Mouse (Mus musculus) left cerebral cortex, adult 9 months (tissue): ENCODE measurements around the gene Tm4sf19.

Experiments
- DNase-seq, 2 experiments: peaks; one replicate each; pipeline ENCODE4 v3.0.0; 2022; ENCODE audit warnings: low spot score in 2 of 2

Tm4sf19 gene

DNA sequence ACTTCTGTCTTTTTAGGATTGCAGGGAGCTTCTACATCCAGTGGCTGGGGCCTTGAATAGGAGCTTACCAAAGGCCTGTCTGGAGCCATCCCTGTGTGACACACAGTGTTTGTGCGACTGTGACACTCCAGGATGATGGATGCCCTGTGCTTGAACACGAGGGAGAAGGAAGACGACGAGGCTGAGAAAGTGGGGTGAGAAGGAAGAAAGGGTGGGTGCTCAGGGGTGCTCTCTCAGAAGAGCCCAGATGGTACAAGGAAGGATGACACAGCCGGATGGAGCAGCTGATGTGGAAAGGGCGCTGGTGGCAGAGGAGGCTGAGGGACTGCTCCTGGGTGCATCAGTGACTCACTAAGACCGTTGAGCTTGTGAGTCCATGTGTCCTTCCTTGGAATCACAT is at the start of gene Tm4sf19:
Gene Tm4sf19, plus strand, starts transcription at position 240 of the 400 bp plus-strand sequence.
- DNase-seq, result no peak

DNA sequence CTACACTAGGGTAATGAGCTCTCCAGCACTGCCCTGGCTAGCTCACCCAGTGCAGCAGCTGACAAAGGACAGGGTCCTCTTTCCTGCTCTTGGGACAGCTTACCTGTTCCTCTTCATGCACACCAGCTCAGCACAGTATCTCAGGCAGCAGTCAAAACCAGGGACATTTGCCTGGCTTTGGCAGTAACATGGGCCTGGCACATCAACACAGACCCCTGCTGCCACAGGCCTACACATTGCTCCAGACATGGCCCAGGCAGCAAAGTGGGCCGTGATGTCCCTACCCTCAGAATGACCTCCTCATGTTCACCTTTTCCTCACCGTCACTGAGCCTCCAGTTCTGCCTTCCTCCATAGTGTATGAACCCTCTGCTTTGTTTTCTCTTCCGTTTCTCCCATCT is 49.5 kb upstream of the Tm4sf19 start:
- no peak for DNase-seq

- DNase-seq, result no peak
Measured at GRCm38 (mm10) chr16:32363530-32363929, 36.8 kb upstream of the Tm4sf19 start.

- peak in 1 of 2 experiments; percentile 28 for DNase-seq
Measured at GRCm38 (mm10) chr16:32371351-32371750, 29.0 kb upstream of the Tm4sf19 start.

- no peak for DNase-seq
Measured at GRCm38 (mm10) chr16:32379575-32379974, 20.7 kb upstream of the Tm4sf19 start.

DNA sequence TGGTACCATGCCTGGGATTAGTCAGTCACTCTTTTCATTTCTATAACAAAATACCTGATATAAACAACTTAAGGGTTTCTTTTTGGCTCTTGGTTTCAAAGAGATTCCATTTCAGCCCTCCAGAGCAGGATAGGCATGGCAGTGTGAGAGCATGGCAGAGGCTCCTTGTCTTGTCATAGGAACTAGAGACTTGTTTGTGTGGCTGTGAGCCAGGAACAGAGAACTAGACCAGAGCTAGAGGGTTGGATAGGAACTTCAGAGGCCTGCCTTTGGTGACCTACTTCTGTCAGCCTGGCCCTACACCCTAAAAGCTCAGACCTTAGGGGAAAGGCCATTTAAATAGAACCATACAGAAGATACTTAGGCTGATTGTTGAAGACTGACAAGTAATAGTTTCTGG is 17.4 kb upstream of the Tm4sf19 start:
- DNase-seq, result no peak

DNA sequence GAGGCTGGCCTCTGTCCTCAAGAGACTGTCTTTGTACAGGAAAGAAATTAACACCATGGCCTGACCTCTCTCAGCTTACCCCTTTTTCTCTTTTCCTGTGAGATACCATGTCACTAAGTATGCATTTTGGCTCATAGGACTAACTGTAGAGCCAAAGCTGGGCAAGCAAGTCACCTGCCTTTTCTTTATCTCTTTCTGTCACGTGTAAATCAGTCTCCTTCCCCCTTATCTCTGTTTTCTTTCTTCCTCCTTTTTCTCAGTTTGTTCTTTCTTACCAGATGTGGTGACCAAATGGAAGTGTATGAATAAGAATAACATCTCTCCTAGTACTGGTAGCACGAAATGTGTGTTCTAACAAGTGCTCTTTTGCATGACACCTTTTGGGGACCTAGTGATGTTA is 15.4 kb upstream of the Tm4sf19 start:
- no peak for DNase-seq

GRCm38 (mm10) chr16:32386826-32387225 is 13.5 kb upstream of the Tm4sf19 start:
- DNase-seq, result no peak

DNA sequence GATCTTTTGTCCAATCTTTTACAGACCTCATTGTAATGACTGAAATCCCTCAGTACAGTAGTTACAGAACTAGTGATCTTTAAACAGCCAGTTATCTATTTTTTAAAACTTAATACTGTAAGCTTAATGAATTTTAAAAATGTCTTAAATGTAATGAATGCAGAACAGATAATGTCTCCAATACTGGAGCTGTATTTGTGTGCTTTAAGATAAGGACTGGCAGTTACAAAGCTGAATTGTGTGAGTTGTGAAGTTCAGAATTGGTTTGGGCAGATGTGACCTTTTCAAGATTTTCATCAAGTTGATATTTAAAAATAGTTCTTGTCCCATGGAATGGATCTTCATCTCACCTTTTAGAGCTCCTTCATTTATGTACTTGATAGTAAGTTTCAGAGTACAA is 11.3 kb upstream of the Tm4sf19 start:
- DNase-seq, result no peak

GRCm38 (mm10) chr16:32389841-32390240 is 10.5 kb upstream of the Tm4sf19 start:
- no peak for DNase-seq

- DNase-seq, result no peak
Measured at GRCm38 (mm10) chr16:32390882-32391281, 9.4 kb upstream of the Tm4sf19 start.

DNA sequence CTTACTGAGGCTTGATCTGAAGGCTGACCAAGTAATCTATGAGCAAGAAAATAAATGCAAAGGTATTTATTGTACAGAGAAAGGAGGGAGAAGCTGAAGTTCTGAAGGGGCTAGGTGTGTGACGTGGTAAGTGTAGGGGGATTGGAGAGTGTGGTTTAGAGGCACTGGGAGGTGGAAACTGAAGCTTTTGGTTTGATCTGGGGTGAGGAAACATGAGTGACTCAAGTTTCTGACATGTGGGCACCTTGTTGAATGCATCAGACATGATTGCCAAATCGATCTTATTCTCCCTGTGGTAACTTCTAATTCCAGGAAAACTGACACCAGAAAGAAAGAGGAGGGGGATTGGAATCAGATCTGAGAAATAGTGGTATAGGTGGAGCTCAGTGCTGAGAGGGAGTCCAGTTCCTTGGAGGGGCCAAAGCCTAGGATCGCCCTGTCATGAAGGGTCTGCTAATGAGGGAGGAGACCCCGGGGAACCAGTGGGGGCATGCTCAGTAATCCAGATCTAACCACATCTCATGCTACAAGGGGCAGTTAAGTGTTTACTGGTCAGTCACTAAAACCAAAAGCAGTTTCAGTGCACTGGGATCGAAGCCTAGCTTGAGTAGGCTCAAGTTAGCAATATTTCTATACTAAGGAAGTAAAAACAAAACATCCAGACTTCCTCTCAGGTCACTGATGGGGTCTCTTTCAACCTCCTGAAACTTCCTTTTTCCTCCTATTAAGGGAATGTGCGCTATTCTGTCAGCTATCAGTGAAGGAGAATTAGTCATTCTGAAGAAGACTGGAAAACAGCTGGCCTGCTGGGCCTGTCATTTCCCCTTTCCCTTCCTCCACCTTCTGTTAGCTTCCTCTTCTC is 4.4 kb upstream of the Tm4sf19 start:
- DNase-seq, result no peak

- no peak for DNase-seq
Measured at GRCm38 (mm10) chr16:32396541-32396835, 3.8 kb upstream of the Tm4sf19 start.

GRCm38 (mm10) chr16:32398206-32398605 is 2.1 kb upstream of the Tm4sf19 start:
- DNase-seq, result no peak

DNA sequence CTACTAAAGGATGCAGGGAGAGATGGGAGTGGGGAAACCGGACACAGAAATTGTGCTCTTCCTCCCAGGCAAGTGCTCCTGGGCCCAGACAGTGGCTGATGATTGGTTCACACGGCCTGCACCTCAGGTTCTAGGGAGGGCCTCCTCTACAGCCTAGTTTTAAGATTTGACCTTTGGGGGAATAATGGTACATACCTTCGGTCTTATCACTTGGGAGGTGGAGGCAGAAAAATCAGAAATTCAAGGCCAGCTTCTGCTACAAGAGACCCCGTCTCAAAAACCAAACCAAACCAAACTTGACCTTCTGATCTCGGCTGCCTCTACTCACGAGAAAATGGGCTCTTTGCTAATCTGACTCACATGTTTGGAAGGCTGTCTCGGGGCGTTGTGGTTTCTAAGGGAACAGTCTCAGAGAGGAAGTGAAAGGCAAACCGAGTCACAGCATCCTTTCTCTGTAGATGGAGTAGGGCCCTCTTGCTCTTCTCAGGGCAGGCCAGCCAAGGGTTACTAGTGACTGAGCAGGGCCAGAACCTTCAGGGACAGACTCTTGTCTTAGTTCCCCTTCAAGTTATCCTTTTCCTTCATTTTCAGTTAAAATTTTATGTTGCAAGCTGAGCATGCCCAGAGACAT is 1.1 kb downstream of the Tm4sf19 start:
- no peak for DNase-seq

- no peak for DNase-seq
Measured at GRCm38 (mm10) chr16:32402818-32403217, 2.5 kb downstream of the Tm4sf19 start.

- no peak for DNase-seq
Measured at GRCm38 (mm10) chr16:32405716-32406115, 5.4 kb downstream of the Tm4sf19 start.

- no peak for DNase-seq
Measured at GRCm38 (mm10) chr16:32406671-32407070, 6.4 kb downstream of the Tm4sf19 start.

GRCm38 (mm10) chr16:32407730-32408129 is 7.4 kb downstream of the Tm4sf19 start:
- no peak for DNase-seq

- DNase-seq, result no peak
Measured at GRCm38 (mm10) chr16:32417457-32417856, 17.2 kb downstream of the Tm4sf19 start.

- DNase-seq, result peak; percentile 87 to 93
Measured at GRCm38 (mm10) chr16:32419517-32420483, 19.5 kb downstream of the Tm4sf19 start, which contains the start of gene Tctex1d2. Gene Tctex1d2, plus strand, starts transcription at chr16:32419702.

DNA sequence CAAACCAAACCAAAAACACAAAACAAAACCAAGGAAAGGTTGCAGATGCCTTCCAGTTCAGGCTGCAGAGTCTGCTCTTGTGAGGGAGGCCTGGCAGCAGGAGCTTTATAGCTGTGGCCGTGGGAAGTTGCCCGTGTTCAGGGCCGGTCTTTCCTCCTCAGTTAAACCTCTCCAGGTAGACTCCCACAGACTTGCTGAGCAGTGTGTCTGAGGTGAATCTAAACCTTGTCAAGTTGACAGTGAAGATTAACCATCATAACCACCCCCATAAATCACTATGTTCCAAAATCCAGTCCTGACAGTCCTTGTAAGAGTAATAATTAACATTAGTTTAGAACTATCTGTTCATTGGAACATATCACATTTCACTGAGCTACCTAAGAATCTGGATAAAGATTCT is 27.2 kb downstream of the Tm4sf19 start:
- DNase-seq, result no peak
